Mouse (Mus musculus): ENCODE measurements around the gene Fam57b.

GRCm38 (mm10) chr7:126809723-126810369 is 12.4 kb downstream of the Fam57b start:
- TF ChIP-seq CTCF (IDR thresholded peaks at IDR 0.05; ENCODE audit: low read depth), result no peak
- no peak for TF ChIP-seq EP300 (IDR thresholded peaks at IDR 0.05; ENCODE audit: low read depth)

Measured in heart, postnatal 0 days (tissue).